Mouse (Mus musculus): ENCODE results near the gene Nos1. TPM values are rescaled to one million over a fixed set of nuclear protein-coding genes. Genes with fewer than 3 reads are reported as not detected.

The Nos1 gene
- polyA plus RNA-seq, 1 experiment from 2014 or later = 0.69 TPM

GRCm38 (mm10) chr5:117981943-117982342 lies 201.1 kb downstream of the Nos1 start:
- no peaks in the 10 kb centered on the region for H3K27me3 ChIP-seq (ENCODE audit: control insufficient read depth, insufficient read depth, low read length)
- H3K4me1 ChIP-seq (replicated peaks; ENCODE audit: control insufficient read depth, insufficient read depth, low read length) = peaks cover 6% of the 10 kb centered on the region; the same call in 1 of the 2 replicates
- H3K9ac ChIP-seq (ENCODE audit: low read depth, low read length) = no peak overlapping the region
- no peaks in the 10 kb centered on the region for H3K9me3 ChIP-seq (ENCODE audit: control insufficient read depth, low read length)
- DNase-seq (ENCODE audit: low spot score) = no peak
- no peak overlapping the region for H3K4me3 ChIP-seq (ENCODE audit: low read depth, low read length)
- peaks cover 9% of the 10 kb centered on the region for H3K36me3 ChIP-seq (ENCODE audit: control insufficient read depth, insufficient read depth, low read length)
- no peak overlapping the region for H3K27ac ChIP-seq (ENCODE audit: low read depth, low read length)
- no peak overlapping the region for H3K4me2 ChIP-seq (replicated peaks; ENCODE audit: low read depth, low read length)
- no peak for ATAC-seq (ENCODE audit: low FRiP score)
- WGBS = 95% methylated on average over 5 of the region's 5 CpGs

GRCm38 (mm10) chr5:117986327-117986726 lies 205.5 kb downstream of the Nos1 start:
- no peak overlapping the region for H3K9ac ChIP-seq (ENCODE audit: low read depth, low read length)
- H3K4me1 ChIP-seq (replicated peaks; ENCODE audit: control insufficient read depth, insufficient read depth, low read length) = no peaks in the 10 kb centered on the region
- ATAC-seq (ENCODE audit: low FRiP score) = no peak
- DNase-seq (ENCODE audit: low spot score) = no peak
- H3K4me3 ChIP-seq (ENCODE audit: low read depth, low read length) = no peak overlapping the region
- no peaks in the 10 kb centered on the region for H3K9me3 ChIP-seq (ENCODE audit: control insufficient read depth, low read length)
- H3K36me3 ChIP-seq (ENCODE audit: control insufficient read depth, insufficient read depth, low read length) = peaks cover 11% of the 10 kb centered on the region
- no peak overlapping the region for H3K27ac ChIP-seq (ENCODE audit: low read depth, low read length)
- H3K27me3 ChIP-seq (ENCODE audit: control insufficient read depth, insufficient read depth, low read length) = no peaks in the 10 kb centered on the region
- 69% methylated on average over 4 of the region's 4 CpGs for WGBS
- H3K4me2 ChIP-seq (replicated peaks; ENCODE audit: low read depth, low read length) = no peak overlapping the region

GRCm38 (mm10) chr5:117987891-117988290 lies 207.1 kb downstream of the Nos1 start:
- no peaks in the 10 kb centered on the region for H3K9me3 ChIP-seq (ENCODE audit: control insufficient read depth, low read length)
- ATAC-seq (ENCODE audit: low FRiP score) (no peak), DNase-seq (ENCODE audit: low spot score) (no peak)
- H3K36me3 ChIP-seq (ENCODE audit: control insufficient read depth, insufficient read depth, low read length) = peaks cover 10% of the 10 kb centered on the region
- no peaks in the 10 kb centered on the region for H3K4me1 ChIP-seq (replicated peaks; ENCODE audit: control insufficient read depth, insufficient read depth, low read length)
- no peak overlapping the region for H3K27ac ChIP-seq (ENCODE audit: low read depth, low read length)
- H3K9ac ChIP-seq (ENCODE audit: low read depth, low read length) = no peak overlapping the region
- H3K4me3 ChIP-seq (ENCODE audit: low read depth, low read length) = no peak overlapping the region
- H3K4me2 ChIP-seq (replicated peaks; ENCODE audit: low read depth, low read length) = no peak overlapping the region
- WGBS = 87% methylated on average over 3 of the region's 3 CpGs
- no peaks in the 10 kb centered on the region for H3K27me3 ChIP-seq (ENCODE audit: control insufficient read depth, insufficient read depth, low read length)

GRCm38 (mm10) chr5:117988367-117988766 lies 207.5 kb downstream of the Nos1 start:
- no peak for DNase-seq (ENCODE audit: low spot score)
- Histone ChIP-seq H3K36me3 (ENCODE audit: control insufficient read depth, insufficient read depth, low read length) (0 out of 2 replicates have a peak, but pooled peaks cover 6% of the 10 kb centered on the region), H3K4me2 (replicated peaks; ENCODE audit: low read depth, low read length) (no peak overlapping the region), H3K27ac (ENCODE audit: low read depth, low read length) (no peak overlapping the region), H3K9me3 (ENCODE audit: control insufficient read depth, low read length) (no peaks in the 10 kb centered on the region), H3K4me1 (replicated peaks; ENCODE audit: control insufficient read depth, insufficient read depth, low read length) (no peaks in the 10 kb centered on the region), H3K27me3 (ENCODE audit: control insufficient read depth, insufficient read depth, low read length) (no peaks in the 10 kb centered on the region), H3K9ac (ENCODE audit: low read depth, low read length) (no peak overlapping the region), H3K4me3 (ENCODE audit: low read depth, low read length) (no peak overlapping the region)
- WGBS = 95% methylated on average over 9 of the region's 9 CpGs
- no peak for ATAC-seq (ENCODE audit: low FRiP score)

- H3K4me3 ChIP-seq (ENCODE audit: low read depth, low read length) = no peak overlapping the region
- WGBS = 90% methylated on average over 6 of the region's 6 CpGs
- H3K36me3 ChIP-seq (ENCODE audit: control insufficient read depth, insufficient read depth, low read length) = peaks cover 10% of the 10 kb centered on the region
- H3K4me2 ChIP-seq (replicated peaks; ENCODE audit: low read depth, low read length) = no peak overlapping the region
- ATAC-seq (ENCODE audit: low FRiP score) (no peak), DNase-seq (ENCODE audit: low spot score) (no peak)
- no peak overlapping the region for H3K27ac ChIP-seq (ENCODE audit: low read depth, low read length)
- H3K9me3 ChIP-seq (ENCODE audit: control insufficient read depth, low read length) = no peaks in the 10 kb centered on the region
- no peak overlapping the region for H3K9ac ChIP-seq (ENCODE audit: low read depth, low read length)
- H3K4me1 ChIP-seq (replicated peaks; ENCODE audit: control insufficient read depth, insufficient read depth, low read length) = no peaks in the 10 kb centered on the region
- H3K27me3 ChIP-seq (ENCODE audit: control insufficient read depth, insufficient read depth, low read length) = no peaks in the 10 kb centered on the region
Measured at GRCm38 (mm10) chr5:117989773-117990172, 208.9 kb downstream of the Nos1 start.

- Histone ChIP-seq H3K36me3 (ENCODE audit: control insufficient read depth, insufficient read depth, low read length) (peaks cover 16% of the 10 kb centered on the region), H3K9ac (ENCODE audit: low read depth, low read length) (no peak overlapping the region), H3K27me3 (ENCODE audit: control insufficient read depth, insufficient read depth, low read length) (no peaks in the 10 kb centered on the region), H3K4me3 (ENCODE audit: low read depth, low read length) (no peak overlapping the region), H3K27ac (ENCODE audit: low read depth, low read length) (no peak overlapping the region), H3K4me2 (replicated peaks; ENCODE audit: low read depth, low read length) (no peak overlapping the region), H3K4me1 (replicated peaks; ENCODE audit: control insufficient read depth, insufficient read depth, low read length) (no peaks in the 10 kb centered on the region), H3K9me3 (ENCODE audit: control insufficient read depth, low read length) (no peaks in the 10 kb centered on the region)
- no peak for ATAC-seq (ENCODE audit: low FRiP score)
- WGBS = 89% methylated on average over 3 of the region's 3 CpGs
- DNase-seq (ENCODE audit: low spot score) = no peak
Measured at GRCm38 (mm10) chr5:117990957-117991356, 210.1 kb downstream of the Nos1 start.

- Histone ChIP-seq H3K4me1 (replicated peaks; ENCODE audit: control insufficient read depth, insufficient read depth, low read length) (no peaks in the 10 kb centered on the region), H3K27ac (ENCODE audit: low read depth, low read length) (no peak overlapping the region), H3K27me3 (ENCODE audit: control insufficient read depth, insufficient read depth, low read length) (no peaks in the 10 kb centered on the region), H3K9ac (ENCODE audit: low read depth, low read length) (no peak overlapping the region), H3K36me3 (ENCODE audit: control insufficient read depth, insufficient read depth, low read length) (peaks cover 23% of the 10 kb centered on the region), H3K4me2 (replicated peaks; ENCODE audit: low read depth, low read length) (no peak overlapping the region), H3K9me3 (ENCODE audit: control insufficient read depth, low read length) (no peaks in the 10 kb centered on the region), H3K4me3 (ENCODE audit: low read depth, low read length) (no peak overlapping the region)
- WGBS = 96% methylated on average over 6 of the region's 6 CpGs
- no peak for ATAC-seq (ENCODE audit: low FRiP score)
- no peak for DNase-seq (ENCODE audit: low spot score)
Measured at GRCm38 (mm10) chr5:117993550-117993949, 212.7 kb downstream of the Nos1 start.

- Histone ChIP-seq H3K4me3 (ENCODE audit: low read depth, low read length) (no peak overlapping the region), H3K9ac (ENCODE audit: low read depth, low read length) (no peak overlapping the region), H3K27ac (ENCODE audit: low read depth, low read length) (no peak overlapping the region), H3K9me3 (ENCODE audit: control insufficient read depth, low read length) (no peaks in the 10 kb centered on the region), H3K27me3 (ENCODE audit: control insufficient read depth, insufficient read depth, low read length) (no peaks in the 10 kb centered on the region), H3K4me2 (replicated peaks; ENCODE audit: low read depth, low read length) (no peak overlapping the region), H3K36me3 (ENCODE audit: control insufficient read depth, insufficient read depth, low read length) (peaks cover 21% of the 10 kb centered on the region), H3K4me1 (replicated peaks; ENCODE audit: control insufficient read depth, insufficient read depth, low read length) (no peaks in the 10 kb centered on the region)
- WGBS = 91% methylated on average over 8 of the region's 8 CpGs
- DNase-seq (ENCODE audit: low spot score) (no peak), ATAC-seq (ENCODE audit: low FRiP score) (no peak)
Measured at GRCm38 (mm10) chr5:117995372-117995901, 214.6 kb downstream of the Nos1 start.

GRCm38 (mm10) chr5:117995911-117996310 lies 215.1 kb downstream of the Nos1 start:
- H3K9ac ChIP-seq (ENCODE audit: low read depth, low read length) = no peak overlapping the region
- DNase-seq (ENCODE audit: low spot score) (no peak), ATAC-seq (ENCODE audit: low FRiP score) (no peak)
- WGBS = 91% methylated on average over 6 of the region's 6 CpGs
- H3K9me3 ChIP-seq (ENCODE audit: control insufficient read depth, low read length) = no peaks in the 10 kb centered on the region
- H3K27me3 ChIP-seq (ENCODE audit: control insufficient read depth, insufficient read depth, low read length) = no peaks in the 10 kb centered on the region
- H3K36me3 ChIP-seq (ENCODE audit: control insufficient read depth, insufficient read depth, low read length) = peaks cover 24% of the 10 kb centered on the region
- H3K4me3 ChIP-seq (ENCODE audit: low read depth, low read length) = no peak overlapping the region
- no peak overlapping the region for H3K4me2 ChIP-seq (replicated peaks; ENCODE audit: low read depth, low read length)
- no peaks in the 10 kb centered on the region for H3K4me1 ChIP-seq (replicated peaks; ENCODE audit: control insufficient read depth, insufficient read depth, low read length)
- H3K27ac ChIP-seq (ENCODE audit: low read depth, low read length) = no peak overlapping the region
